Mouse (Mus musculus) megakaryocyte-erythroid progenitor cell, adult 5-6 weeks (primary cell): ENCODE measurements around the gene Pramel1. TPM values are rescaled to one million over a fixed set of nuclear protein-coding genes. Genes with fewer than 3 reads are reported as not detected.
"Not testable (repeated sequence)": the region's sequence is repeated elsewhere in the genome, so short reads cannot be mapped to it uniquely, and the experiment has no call there.

ENCODE experiments used
- ATAC-seq: replicated peaks from 2 replicates; pipeline ENCODE4 v1.8.0; 2016; ENCODE audit warnings: mild to moderate bottlenecking, inconsistent platforms; ENCODE audit not compliant: severe bottlenecking, poor library complexity, low FRiP score, low TSS enrichment
- total RNA-seq, 2 experiments: library from RNA; stranded (forward) in 1 of 2; stranded (reverse) in 1 of 2; fragments of 200-1000, 215-1000 nt in 1 of 2; fragments of >200 nt in 1 of 2; fragmentation: Nextera tagmentation in 1 of 2; gene quantifications; 2 replicates each; pipeline ENCODE4 v1.2.3; 2014 to 2017

Gene Pramel1
- total RNA-seq, 2 experiments from 2014 or later, result not detected

DNA sequence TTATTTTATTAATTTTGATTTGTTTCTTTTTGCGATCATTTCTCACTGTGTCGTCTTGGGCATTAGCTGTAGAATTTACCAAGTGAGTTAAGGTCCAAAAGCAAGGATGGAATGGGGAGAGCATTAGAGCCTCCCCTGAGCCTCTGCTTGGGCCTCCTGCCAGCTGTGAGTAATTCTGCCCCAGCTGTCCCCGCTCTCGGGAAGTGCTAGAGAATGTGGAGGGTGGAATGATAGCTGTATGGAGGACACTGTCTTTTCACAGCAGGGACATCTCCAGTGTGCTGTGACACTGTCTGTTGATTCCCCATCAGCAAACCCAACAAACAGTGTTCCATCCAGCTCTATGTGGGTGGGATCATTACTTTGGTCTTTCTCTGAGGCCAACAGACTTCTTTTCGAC, 32.5 kb downstream of the Pramel1 start:
- not testable (repeated sequence) for ATAC-seq

Other genes with a start within 250 kb of the Pramel1 start
- gene Prdm2, start 181.4 kb upstream of the Pramel1 start, total RNA-seq (2014; fragmentation: Nextera tagmentation), result 17.0 and 22.9 TPM in 2 replicates
- gene Prdm2, start 181.4 kb upstream of the Pramel1 start, total RNA-seq (2017), result 7.8 and 9.0 TPM in 2 replicates
- not detected in 2 replicates for gene Pdpn, start 94.9 kb upstream of the Pramel1 start, total RNA-seq (2014; fragmentation: Nextera tagmentation)
- gene Pdpn, start 94.9 kb upstream of the Pramel1 start, total RNA-seq (2017), result not detected in 2 replicates
- not detected in 2 replicates for gene Lrrc38, start 44.7 kb upstream of the Pramel1 start, total RNA-seq (2014; fragmentation: Nextera tagmentation)
- not detected in 2 replicates for gene Lrrc38, start 44.7 kb upstream of the Pramel1 start, total RNA-seq (2017)
- 4.7 and 8.8 TPM in 2 replicates for gene Pramef8, start 18.0 kb downstream of the Pramel1 start, total RNA-seq (2014; fragmentation: Nextera tagmentation)
- 8.6 and 29.3 TPM in 2 replicates for gene Pramef8, start 18.0 kb downstream of the Pramel1 start, total RNA-seq (2017)
- gene Oog4, start 55.9 kb downstream of the Pramel1 start, total RNA-seq (2014; fragmentation: Nextera tagmentation), result not detected in 2 replicates
- gene Oog4, start 55.9 kb downstream of the Pramel1 start, total RNA-seq (2017), result not detected in 2 replicates
- not detected in 2 replicates for gene Gm13043, start 116.9 kb downstream of the Pramel1 start, total RNA-seq (2014; fragmentation: Nextera tagmentation)
- gene Gm13043, start 116.9 kb downstream of the Pramel1 start, total RNA-seq (2017), result not detected in 2 replicates
- not detected in 2 replicates for gene Gm13040, start 141.5 kb downstream of the Pramel1 start, total RNA-seq (2014; fragmentation: Nextera tagmentation)
- gene Gm13040, start 141.5 kb downstream of the Pramel1 start, total RNA-seq (2017), result not detected in 2 replicates
- gene BC080695, start 157.3 kb downstream of the Pramel1 start, total RNA-seq (2014; fragmentation: Nextera tagmentation), result not detected in 2 replicates
- gene BC080695, start 157.3 kb downstream of the Pramel1 start, total RNA-seq (2017), result not detected in 2 replicates
- gene Gm13057, start 157.3 kb downstream of the Pramel1 start, total RNA-seq (2014; fragmentation: Nextera tagmentation), result not detected in 2 replicates
- not detected in 2 replicates for gene Gm13057, start 157.3 kb downstream of the Pramel1 start, total RNA-seq (2017)
- gene Gm13083, start 220.6 kb downstream of the Pramel1 start, total RNA-seq (2014; fragmentation: Nextera tagmentation), result not detected in 2 replicates
- not detected in 2 replicates for gene Gm13083, start 220.6 kb downstream of the Pramel1 start, total RNA-seq (2017)